Mouse (Mus musculus) left cerebral cortex, postnatal 4 days (tissue): ENCODE measurements around the gene Slc4a2. TPM values are rescaled to one million over a fixed set of nuclear protein-coding genes. Genes with fewer than 3 reads are reported as not detected.
A peak's percentile ranks its signal among the peaks of the same experiment; 100 is the strongest.

Source experiments
- DNase-seq: peaks from one replicate; pipeline ENCODE4 v3.0.0-alpha.2; 2022
- intact Hi-C: fragments of 180-260 bp; cut with DNase I; formaldehyde crosslinking; loops from one replicate; pipeline ENCODE4 v1.15.1; 2025
- total RNA-seq, 2 experiments: library from RNA; stranded (reverse); gene quantifications; 2 replicates each; pipeline ENCODE4 v1.2.3; 2021

The Slc4a2 gene
- total RNA-seq: 10 to 100 TPM; 26.9 to 30.4 TPM

GRCm38 (mm10) chr5:24423129-24424003 is at the start of gene Slc4a2, which contains the start of gene Cdk5:
Gene Slc4a2 (plus strand): TSS chr5:24423837.
Gene Cdk5 (minus strand): TSS chr5:24423530.
- peak; percentile 99 for DNase-seq
- intact Hi-C loops: no loop called here

DNA sequence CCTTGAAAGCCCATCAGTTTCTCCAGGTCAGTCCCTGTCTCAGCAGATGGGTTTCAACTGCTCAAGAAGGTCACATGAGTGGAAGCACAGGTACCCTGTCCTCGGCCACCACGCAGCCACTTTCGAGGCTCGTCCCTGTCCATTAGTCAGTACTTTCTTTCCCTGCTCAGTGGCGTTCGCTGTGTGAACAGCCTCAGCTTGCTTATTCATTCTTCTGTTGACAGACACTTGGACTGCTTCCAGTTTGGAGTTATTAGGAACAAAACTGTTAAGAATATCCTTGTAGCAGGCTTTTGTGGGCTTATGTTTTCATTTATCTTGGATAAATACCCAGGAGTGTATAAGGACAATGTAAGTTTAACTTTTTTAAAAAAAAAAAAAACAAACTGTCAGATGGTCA is 49.4 kb upstream of the Slc4a2 start:
- DNase-seq: no peak
- intact Hi-C loops: no loop called here

DNA sequence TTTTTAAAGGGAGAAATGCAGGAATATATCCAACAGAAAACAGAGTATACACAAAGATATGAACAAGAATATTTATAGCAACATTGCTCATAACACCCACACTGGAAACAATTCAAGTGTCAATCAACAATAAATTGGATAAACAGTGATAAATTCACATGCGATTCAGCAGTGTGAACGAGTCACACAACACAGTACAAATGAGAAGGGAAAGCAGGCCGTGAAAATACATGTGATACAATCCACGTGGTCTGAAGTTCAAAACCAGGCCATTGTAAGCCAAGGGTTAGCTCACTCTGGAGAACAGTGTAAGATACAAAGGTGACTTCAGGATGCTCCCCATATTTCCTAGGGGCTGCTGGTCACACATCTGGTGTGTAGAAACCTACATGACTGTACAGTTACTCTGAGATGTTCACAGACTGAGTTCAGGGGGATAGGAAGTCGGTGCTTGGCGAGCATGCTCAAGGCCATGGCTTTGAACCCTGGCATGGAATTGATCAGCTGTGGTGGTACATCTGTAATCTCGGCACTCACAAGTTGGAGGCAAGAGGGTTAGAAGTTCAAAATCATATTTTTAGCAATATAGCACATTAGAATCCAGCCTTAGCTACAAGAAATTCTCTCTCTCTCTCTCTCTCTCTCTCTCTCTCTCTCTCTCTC is 48.8 kb upstream of the Slc4a2 start:
- intact Hi-C loops: no loop called here
- no peak for DNase-seq

- no peak for DNase-seq
- intact Hi-C loops: no loop called here
These were observed 44.9 kb upstream of the Slc4a2 start for GRCm38 (mm10) chr5:24378700-24379099.

GRCm38 (mm10) chr5:24379501-24379900 is 44.1 kb upstream of the Slc4a2 start:
- DNase-seq: no peak
- intact Hi-C loops: no loop called here

DNA sequence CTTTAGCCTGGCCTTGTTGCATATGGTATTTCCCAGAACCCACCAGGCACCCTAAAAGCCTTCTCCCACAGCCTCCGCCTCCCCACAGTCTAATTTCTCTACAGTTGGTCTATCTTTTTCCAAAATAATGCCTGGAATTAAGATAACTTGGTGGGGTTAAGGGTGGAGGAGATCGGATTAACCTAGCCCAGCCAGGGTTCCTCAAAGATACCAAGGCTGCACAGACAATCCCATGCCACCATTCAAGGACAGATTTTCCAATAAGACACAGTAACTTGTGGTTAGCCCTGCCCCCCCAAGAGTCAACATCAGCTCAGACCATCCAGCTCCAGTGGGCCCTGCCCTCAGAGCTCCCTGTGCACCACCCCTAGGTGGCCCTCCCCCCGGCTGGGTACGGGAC is 43.1 kb upstream of the Slc4a2 start:
- intact Hi-C loops: no loop called here
- no peak for DNase-seq

DNA sequence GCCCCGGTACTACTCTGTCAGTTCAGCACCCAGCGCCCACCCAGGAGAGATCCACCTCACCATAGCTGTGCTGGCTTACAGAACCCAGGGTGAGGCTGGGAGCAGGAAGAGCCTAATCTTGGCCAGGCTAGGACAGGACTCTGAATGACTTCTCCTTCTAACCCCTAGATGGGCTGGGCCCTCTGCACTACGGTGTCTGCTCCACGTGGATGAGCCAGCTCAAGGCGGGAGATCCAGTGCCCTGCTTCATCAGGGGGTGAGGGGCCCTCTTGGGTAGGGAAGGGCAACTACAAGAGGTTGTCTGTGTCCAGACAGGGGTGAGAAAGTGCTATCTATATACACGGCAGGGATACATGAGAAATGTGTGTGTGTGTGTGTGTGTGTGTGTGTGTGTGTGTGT is 42.2 kb upstream of the Slc4a2 start:
- no peak for DNase-seq
- intact Hi-C loops: no loop called here

- intact Hi-C loops: no loop called here
- no peak for DNase-seq
These were observed 41.6 kb upstream of the Slc4a2 start for GRCm38 (mm10) chr5:24381988-24382387.

DNA sequence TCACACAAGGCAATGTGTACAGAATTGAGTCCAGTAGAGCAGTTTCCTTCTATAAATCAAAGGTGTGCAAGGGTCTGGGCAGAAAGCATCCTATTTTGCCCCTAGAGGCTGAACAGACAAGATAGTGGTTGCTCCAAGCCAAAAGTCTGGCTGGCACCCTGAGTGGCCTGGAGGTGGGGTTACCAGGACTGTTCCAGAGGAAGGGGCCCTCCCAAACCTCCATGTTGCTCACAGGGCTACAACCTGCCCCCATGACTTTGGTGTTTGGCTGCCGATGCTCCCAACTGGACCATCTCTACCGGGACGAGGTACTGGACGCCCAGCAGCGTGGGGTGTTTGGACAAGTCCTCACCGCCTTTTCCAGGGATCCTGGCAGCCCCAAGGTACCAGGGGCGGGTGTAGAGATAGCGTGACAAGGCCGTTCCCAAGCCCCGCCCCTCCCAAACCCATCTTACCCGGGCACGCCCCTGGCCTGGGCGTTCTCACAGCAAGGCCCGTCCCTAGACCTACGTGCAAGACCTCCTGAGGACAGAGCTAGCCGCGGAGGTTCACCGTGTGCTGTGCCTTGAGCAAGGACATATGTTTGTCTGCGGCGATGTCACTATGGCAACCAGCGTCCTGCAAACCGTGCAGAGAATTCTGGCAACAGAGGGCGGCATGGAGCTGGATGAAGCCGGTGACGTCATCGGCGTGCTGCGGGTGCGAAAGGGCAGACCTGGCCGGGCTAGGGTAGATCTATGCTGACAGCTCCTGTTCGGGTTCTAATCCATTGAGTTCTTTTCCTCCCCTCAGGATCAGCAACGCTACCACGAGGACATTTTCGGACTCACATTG is 40.4 kb upstream of the Slc4a2 start:
- intact Hi-C loops: no loop called here
- peak; percentile 94 for DNase-seq

- intact Hi-C loops: no loop called here
- no peak for DNase-seq
These were observed 39.2 kb upstream of the Slc4a2 start for GRCm38 (mm10) chr5:24384407-24384806.

- intact Hi-C loops: no loop called here
- no peak for DNase-seq
These were observed 38.3 kb upstream of the Slc4a2 start for GRCm38 (mm10) chr5:24385374-24385773.

GRCm38 (mm10) chr5:24385887-24386550 is 37.6 kb upstream of the Slc4a2 start:
- intact Hi-C loops: no loop called here
- DNase-seq: no peak

- intact Hi-C loops: no loop called here
- peak; percentile 65 for DNase-seq
These were observed 36.1 kb upstream of the Slc4a2 start for GRCm38 (mm10) chr5:24387264-24388241.

DNA sequence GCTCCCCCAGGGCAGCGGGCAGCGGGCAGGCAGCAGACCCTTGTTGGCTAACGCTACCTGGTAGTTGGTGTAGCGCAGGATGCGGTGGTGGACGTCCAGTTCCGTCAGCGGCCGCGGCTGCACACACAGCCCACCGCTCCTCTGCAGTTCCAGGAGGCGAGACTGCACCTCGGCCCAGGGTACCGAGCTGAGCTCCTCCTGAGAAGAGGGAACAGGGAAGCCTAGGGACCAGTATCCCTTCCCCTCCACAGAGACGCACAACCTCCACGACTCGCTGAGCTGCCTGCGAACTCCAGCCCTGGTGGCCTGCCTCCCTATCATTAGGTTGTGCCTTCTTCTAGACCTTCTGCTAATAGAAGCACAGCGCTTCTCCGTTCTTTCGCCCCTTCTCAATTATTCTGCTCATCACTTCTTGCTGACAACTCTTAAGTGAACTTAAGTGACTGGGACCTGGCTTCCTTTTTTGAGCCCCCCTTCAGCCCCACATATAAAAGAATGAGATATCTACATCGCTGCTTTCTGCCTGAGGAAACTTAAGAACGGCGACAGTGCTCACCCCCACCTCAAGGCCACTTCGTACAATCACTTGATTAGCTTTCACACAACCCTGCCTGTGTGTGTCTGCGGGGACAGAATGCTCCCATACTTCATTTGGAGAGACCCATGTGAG is 35.3 kb upstream of the Slc4a2 start:
- intact Hi-C loops: no loop called here
- DNase-seq: no peak

GRCm38 (mm10) chr5:24389011-24389657 is 34.5 kb upstream of the Slc4a2 start:
- no peak for DNase-seq
- intact Hi-C loops: no loop called here

DNA sequence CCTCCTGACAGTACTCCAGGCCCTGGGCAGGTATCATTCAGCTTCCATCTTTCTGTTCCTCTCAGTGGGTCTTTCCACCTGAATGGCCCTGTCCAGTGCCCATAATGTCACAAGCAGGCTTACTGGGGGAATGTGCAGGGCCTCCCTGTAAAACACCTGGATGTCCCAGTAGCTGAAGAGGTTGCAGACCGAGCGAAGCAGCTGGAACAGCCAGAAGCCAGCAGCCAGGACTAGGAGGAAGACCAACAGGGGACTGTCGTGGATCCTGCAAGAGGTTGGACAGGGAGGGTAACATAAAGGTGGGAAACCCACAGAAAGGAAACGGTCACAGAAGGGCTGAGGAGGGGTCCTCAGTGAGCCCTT is 34.0 kb upstream of the Slc4a2 start:
- DNase-seq: no peak
- intact Hi-C loops: no loop called here

DNA sequence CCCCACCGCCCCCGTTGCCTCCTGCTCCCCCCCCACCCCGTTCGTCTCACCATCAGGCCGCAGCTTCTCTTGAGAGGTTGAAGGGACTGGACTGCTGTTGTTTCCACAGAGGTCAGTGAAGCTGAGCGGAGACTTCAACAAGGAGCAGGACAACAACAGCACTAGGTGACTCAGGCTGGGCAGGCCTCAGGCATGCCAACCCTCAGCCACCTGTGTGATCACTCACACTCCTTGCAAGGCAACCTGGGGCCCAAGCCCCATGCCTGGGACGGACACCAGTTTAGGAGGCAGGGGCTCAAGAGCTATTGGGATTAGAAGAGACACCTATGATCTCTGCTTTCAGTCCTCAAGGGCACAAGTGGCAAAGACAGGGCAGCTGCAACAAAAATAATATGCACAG is 31.8 kb upstream of the Slc4a2 start, which contains the start of gene Atg9b:
Gene Atg9b, minus strand, starts transcription at position 280 of the 400 bp plus-strand sequence.
- intact Hi-C loops: no loop called here
- DNase-seq: no peak

DNA sequence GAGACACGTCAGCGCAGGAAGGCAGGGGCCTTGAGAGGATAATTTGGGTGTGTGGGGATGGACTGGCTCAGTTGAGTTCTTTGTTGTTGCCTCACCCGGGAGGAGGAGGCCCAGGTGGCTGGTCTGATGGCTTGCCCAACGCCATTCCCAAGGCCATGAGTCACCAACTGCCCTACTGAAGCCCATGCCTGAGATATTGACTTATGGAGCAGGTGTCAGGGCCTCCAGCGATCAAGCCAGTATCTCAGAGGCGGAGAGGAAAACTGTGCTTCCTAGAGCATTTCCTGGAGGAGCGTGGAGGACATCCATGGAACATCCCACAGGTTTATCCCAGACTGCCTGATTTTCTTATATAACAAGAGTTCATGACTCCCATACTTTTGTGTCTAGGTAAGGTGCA is 30.9 kb upstream of the Slc4a2 start:
- intact Hi-C loops: no loop called here
- no peak for DNase-seq
